Mouse (Mus musculus) skeletal muscle tissue, adult 2 months (tissue): Measurements from ENCODE around the gene Prl2c3.
"Not testable (repeated sequence)": the region's sequence is repeated elsewhere in the genome, so short reads cannot be mapped to it uniquely, and the experiment has no call there.

ENCODE experiments used
- DNase-seq: peaks from one replicate; pipeline ENCODE4 v3.0.0-alpha.2; 2012; ENCODE audit warnings: low read depth, low spot score

Prl2c3 gene

GRCm38 (mm10) chr13:12799979-12800378 is at the start of gene Prl2c3:
Gene Prl2c3, minus strand, starts transcription at chr13:12800079.
- DNase-seq, result not testable (repeated sequence)

- not testable (repeated sequence) for DNase-seq
Observed at GRCm38 (mm10) chr13:12848254-12848653, 48.4 kb upstream of the Prl2c3 start.

- DNase-seq, result not testable (repeated sequence)
Observed at GRCm38 (mm10) chr13:12844701-12845100, 44.8 kb upstream of the Prl2c3 start.

- not testable (repeated sequence) for DNase-seq
Observed at GRCm38 (mm10) chr13:12837546-12837945, 37.7 kb upstream of the Prl2c3 start.

GRCm38 (mm10) chr13:12831769-12832168 is 31.9 kb upstream of the Prl2c3 start:
- no peak for DNase-seq

GRCm38 (mm10) chr13:12829031-12829430 is 29.2 kb upstream of the Prl2c3 start:
- DNase-seq, result no peak

- DNase-seq, result not testable (repeated sequence)
Observed at GRCm38 (mm10) chr13:12824500-12825176, 24.8 kb upstream of the Prl2c3 start.

- not testable (repeated sequence) for DNase-seq
Observed at GRCm38 (mm10) chr13:12813734-12814424, 14.0 kb upstream of the Prl2c3 start.

GRCm38 (mm10) chr13:12809591-12809990 is 9.7 kb upstream of the Prl2c3 start:
- DNase-seq, result no peak

- DNase-seq, result not testable (repeated sequence)
Observed at GRCm38 (mm10) chr13:12808793-12809512, 9.1 kb upstream of the Prl2c3 start.

GRCm38 (mm10) chr13:12806496-12806895 is 6.6 kb upstream of the Prl2c3 start:
- not testable (repeated sequence) for DNase-seq

GRCm38 (mm10) chr13:12769442-12770091 is 30.3 kb downstream of the Prl2c3 start:
- not testable (repeated sequence) for DNase-seq
